Mouse (Mus musculus) liver, adult 2 months (tissue): ENCODE data around the gene Fer.

ENCODE experiments used
- CTCF ChIP-seq: fragments of 200-500 bp; IDR thresholded peaks from 2 replicates; pipeline ENCODE4 v1.5.1; 2011; ENCODE audit warnings: low read depth, low read length, control low read depth
- POLR2A ChIP-seq: fragments of 200-500 bp; IDR thresholded peaks from 2 replicates; pipeline ENCODE4 v1.6.1; 2011; ENCODE audit warnings: low read length, control low read depth; ENCODE audit not compliant: insufficient read depth; ENCODE audit errors: extremely low read depth

DNA sequence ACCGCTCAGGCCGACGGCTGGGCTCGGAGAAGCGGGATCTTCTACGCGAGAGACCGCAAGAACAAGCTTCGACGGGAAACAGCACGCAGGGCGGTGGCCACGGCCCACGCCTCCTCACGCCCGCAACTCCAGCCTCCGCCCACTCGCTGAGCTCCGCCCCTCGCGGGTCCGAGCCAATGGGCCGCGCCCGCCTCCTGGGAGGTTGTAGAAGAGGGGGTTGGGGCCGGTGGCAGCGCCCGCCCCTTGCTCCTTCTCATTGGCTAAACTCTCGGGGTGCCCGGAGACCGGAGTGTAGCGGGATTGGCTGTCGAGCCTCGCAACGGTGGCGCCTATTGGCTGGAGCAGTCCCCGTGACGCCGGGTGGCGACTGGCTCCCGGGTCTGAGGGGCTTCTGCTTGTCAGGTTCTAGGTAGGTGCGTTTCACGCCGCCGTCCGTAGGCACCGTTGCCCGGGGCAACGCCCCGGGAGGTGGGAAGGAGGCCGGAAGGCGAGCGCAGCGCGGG is 836 bp downstream of the Fer start, which contains the start of gene A930002H24Rik:
- TF ChIP-seq POLR2A: peak; percentile 62; the same call in 1 of the 2 replicates
- TF ChIP-seq CTCF: no peak
